Mouse (Mus musculus): ENCODE measurements at regions not wholly inside any gene's neighbourhood (a gene's known extent, or its start where the extent isn't known, plus 50 kb on each side); places are given as distances from the start of the nearest gene placed in this dataset.

GRCm38 (mm10) chr6:31253251-31253935 is 145.1 kb upstream of the Mkln1 start:
- Histone ChIP-seq H3K9me3 (ENCODE audit: control insufficient read depth, low read length) (no peaks in the 10 kb centered on the region), H3K27me3 (ENCODE audit: control insufficient read depth, insufficient read depth, low read depth, low read length) (no peaks in the 10 kb centered on the region), H3K9ac (ENCODE audit: low read length) (no peak overlapping the region), H3K27ac (ENCODE audit: low read length) (no peak overlapping the region), H3K36me3 (ENCODE audit: control insufficient read depth, insufficient read depth, low read length) (no peaks in the 10 kb centered on the region), H3K4me2 (ENCODE audit: low read depth, low read length) (peak overlapping the region; percentile 31), H3K4me3 (ENCODE audit: low read length) (no peak overlapping the region), H3K4me1 (replicated peaks; ENCODE audit: control insufficient read depth, insufficient read depth, low read length) (no peaks in the 10 kb centered on the region; the same call in 1 of the 2 replicates)
- 19% methylated on average over 15 of the region's 15 CpGs for WGBS
- ATAC-seq (ENCODE audit: low read depth), result peak; percentile 57; the same call in 1 of the 2 replicates

- H3K27ac ChIP-seq (ENCODE audit: low read length), result no peak overlapping the region
- H3K4me1 ChIP-seq (replicated peaks; ENCODE audit: control insufficient read depth, insufficient read depth, low read length), result no peaks in the 10 kb centered on the region
- no peak for ATAC-seq (ENCODE audit: low read depth)
- H3K4me2 ChIP-seq (ENCODE audit: low read depth, low read length), result no peak overlapping the region
- H3K9ac ChIP-seq (ENCODE audit: low read length), result no peak overlapping the region
- no peaks in the 10 kb centered on the region for H3K36me3 ChIP-seq (ENCODE audit: control insufficient read depth, insufficient read depth, low read length)
- H3K4me3 ChIP-seq (ENCODE audit: low read length), result no peak overlapping the region
- 66% methylated on average over 10 of the region's 10 CpGs for WGBS
- H3K27me3 ChIP-seq (ENCODE audit: control insufficient read depth, insufficient read depth, low read depth, low read length), result no peaks in the 10 kb centered on the region
- H3K9me3 ChIP-seq (ENCODE audit: control insufficient read depth, low read length), result no peaks in the 10 kb centered on the region
Measured at GRCm38 (mm10) chr6:31260645-31261345, 137.7 kb upstream of the Mkln1 start.

- Histone ChIP-seq H3K9ac (ENCODE audit: low read length) (no peak overlapping the region), H3K27ac (ENCODE audit: low read length) (no peak overlapping the region), H3K9me3 (ENCODE audit: control insufficient read depth, low read length) (no peaks in the 10 kb centered on the region), H3K4me2 (ENCODE audit: low read depth, low read length) (no peak overlapping the region), H3K27me3 (ENCODE audit: control insufficient read depth, insufficient read depth, low read depth, low read length) (no peaks in the 10 kb centered on the region), H3K4me3 (ENCODE audit: low read length) (no peak overlapping the region), H3K4me1 (replicated peaks; ENCODE audit: control insufficient read depth, insufficient read depth, low read length) (no peaks in the 10 kb centered on the region), H3K36me3 (ENCODE audit: control insufficient read depth, insufficient read depth, low read length) (no peaks in the 10 kb centered on the region)
- 79% methylated on average over 15 of the region's 15 CpGs for WGBS
- no peak for ATAC-seq (ENCODE audit: low read depth)
Measured at GRCm38 (mm10) chr6:31261797-31262540, 136.6 kb upstream of the Mkln1 start.

- WGBS, result 78% methylated on average over 8 of the region's 8 CpGs
Measured at GRCm38 (mm10) chr6:31262651-31263050, 135.9 kb upstream of the Mkln1 start.

DNA sequence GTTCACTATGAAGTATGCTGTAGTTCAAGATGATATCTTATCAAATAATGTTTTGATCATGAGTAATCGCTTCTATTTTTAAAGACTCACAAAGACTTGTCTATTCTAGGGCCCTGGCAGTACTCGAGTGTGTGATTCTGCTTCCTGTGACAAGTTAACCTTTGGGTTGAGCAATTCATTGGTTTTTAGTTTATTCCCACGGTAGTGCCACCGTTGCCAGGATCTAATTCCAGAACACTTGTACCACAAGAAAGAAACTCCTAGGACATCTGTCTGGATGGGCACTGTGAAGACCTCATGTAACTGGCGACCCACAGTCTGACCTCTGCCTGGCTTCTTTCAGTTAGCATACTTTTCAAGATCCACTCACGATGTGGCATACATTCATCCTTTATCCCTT is 134.7 kb upstream of the Mkln1 start:
- Histone ChIP-seq H3K27me3 (ENCODE audit: control insufficient read depth, insufficient read depth, low read depth, low read length) (no peaks in the 10 kb centered on the region), H3K9me3 (ENCODE audit: control insufficient read depth, low read length) (no peaks in the 10 kb centered on the region), H3K4me1 (replicated peaks; ENCODE audit: control insufficient read depth, insufficient read depth, low read length) (no peaks in the 10 kb centered on the region), H3K9ac (ENCODE audit: low read length) (no peak overlapping the region), H3K27ac (ENCODE audit: low read length) (no peak overlapping the region), H3K4me3 (ENCODE audit: low read length) (no peak overlapping the region), H3K36me3 (ENCODE audit: control insufficient read depth, insufficient read depth, low read length) (no peaks in the 10 kb centered on the region), H3K4me2 (ENCODE audit: low read depth, low read length) (no peak overlapping the region)
- 79% methylated on average over 6 of the region's 6 CpGs for WGBS
- ATAC-seq (ENCODE audit: low read depth), result no peak

More at GRCm38 (mm10) chr6:31262651-31263050, 135.9 kb upstream of the Mkln1 start:
- Histone ChIP-seq H3K4me3 (ENCODE audit: low read length) (no peak overlapping the region), H3K9me3 (ENCODE audit: control insufficient read depth, low read length) (no peaks in the 10 kb centered on the region), H3K27ac (ENCODE audit: low read length) (no peak overlapping the region), H3K27me3 (ENCODE audit: control insufficient read depth, insufficient read depth, low read depth, low read length) (no peaks in the 10 kb centered on the region), H3K9ac (ENCODE audit: low read length) (no peak overlapping the region), H3K4me1 (replicated peaks; ENCODE audit: control insufficient read depth, insufficient read depth, low read length) (no peaks in the 10 kb centered on the region), H3K4me2 (ENCODE audit: low read depth, low read length) (no peak overlapping the region), H3K36me3 (ENCODE audit: control insufficient read depth, insufficient read depth, low read length) (no peaks in the 10 kb centered on the region)
- no peak for ATAC-seq (ENCODE audit: low read depth)

GRCm38 (mm10) chr6:31266441-31267040 is 132.0 kb upstream of the Mkln1 start:
- ATAC-seq (ENCODE audit: low read depth), result no peak
- H3K9ac ChIP-seq (ENCODE audit: low read length), result no peak overlapping the region
- H3K4me1 ChIP-seq (replicated peaks; ENCODE audit: control insufficient read depth, insufficient read depth, low read length), result no peaks in the 10 kb centered on the region
- no peak overlapping the region for H3K4me3 ChIP-seq (ENCODE audit: low read length)
- H3K9me3 ChIP-seq (ENCODE audit: control insufficient read depth, low read length), result no peaks in the 10 kb centered on the region
- H3K4me2 ChIP-seq (ENCODE audit: low read depth, low read length), result no peak overlapping the region
- H3K27me3 ChIP-seq (ENCODE audit: control insufficient read depth, insufficient read depth, low read depth, low read length), result no peaks in the 10 kb centered on the region
- no peak overlapping the region for H3K27ac ChIP-seq (ENCODE audit: low read length)
- 61% methylated on average over 17 of the region's 17 CpGs for WGBS
- H3K36me3 ChIP-seq (ENCODE audit: control insufficient read depth, insufficient read depth, low read length), result no peaks in the 10 kb centered on the region

DNA sequence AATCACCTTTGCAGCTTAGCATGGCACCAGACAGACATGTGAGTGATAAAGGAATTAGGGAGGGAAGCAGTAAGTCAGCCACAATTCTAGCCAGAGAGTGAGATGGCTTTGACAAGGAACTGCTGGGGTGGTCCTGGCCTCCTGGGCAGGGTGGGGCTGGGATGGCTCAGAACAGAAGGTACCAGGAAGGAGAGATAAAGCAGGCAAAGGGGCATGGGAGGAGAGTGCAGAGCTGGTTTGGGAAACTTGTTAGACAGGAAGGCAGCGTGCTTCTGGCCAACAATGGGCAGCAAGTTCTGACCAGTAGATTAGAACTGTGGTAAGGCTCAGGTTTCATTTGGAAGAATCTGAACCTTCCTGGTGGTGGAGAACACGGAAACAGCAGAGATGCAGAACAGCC is 130.5 kb upstream of the Mkln1 start:
- H3K4me3 ChIP-seq (ENCODE audit: low read length), result no peak overlapping the region
- no peaks in the 10 kb centered on the region for H3K4me1 ChIP-seq (replicated peaks; ENCODE audit: control insufficient read depth, insufficient read depth, low read length)
- H3K36me3 ChIP-seq (ENCODE audit: control insufficient read depth, insufficient read depth, low read length), result no peaks in the 10 kb centered on the region
- no peak overlapping the region for H3K9ac ChIP-seq (ENCODE audit: low read length)
- no peaks in the 10 kb centered on the region for H3K27me3 ChIP-seq (ENCODE audit: control insufficient read depth, insufficient read depth, low read depth, low read length)
- no peak for ATAC-seq (ENCODE audit: low read depth)
- H3K27ac ChIP-seq (ENCODE audit: low read length), result no peak overlapping the region
- H3K4me2 ChIP-seq (ENCODE audit: low read depth, low read length), result no peak overlapping the region
- 56% methylated on average over 2 of the region's 2 CpGs for WGBS
- no peaks in the 10 kb centered on the region for H3K9me3 ChIP-seq (ENCODE audit: control insufficient read depth, low read length)

- H3K27ac ChIP-seq (ENCODE audit: low read length), result no peak overlapping the region
- H3K4me2 ChIP-seq (ENCODE audit: low read depth, low read length), result no peak overlapping the region
- H3K4me3 ChIP-seq (ENCODE audit: low read length), result no peak overlapping the region
- no peak for ATAC-seq (ENCODE audit: low read depth)
- H3K4me1 ChIP-seq (replicated peaks; ENCODE audit: control insufficient read depth, insufficient read depth, low read length), result no peaks in the 10 kb centered on the region
- H3K9me3 ChIP-seq (ENCODE audit: control insufficient read depth, low read length), result no peaks in the 10 kb centered on the region
- H3K36me3 ChIP-seq (ENCODE audit: control insufficient read depth, insufficient read depth, low read length), result no peaks in the 10 kb centered on the region
- WGBS, result 49% methylated on average over 5 of the region's 5 CpGs
- H3K9ac ChIP-seq (ENCODE audit: low read length), result no peak overlapping the region
- no peaks in the 10 kb centered on the region for H3K27me3 ChIP-seq (ENCODE audit: control insufficient read depth, insufficient read depth, low read depth, low read length)
Measured at GRCm38 (mm10) chr6:31273816-31274215, 124.7 kb upstream of the Mkln1 start.

GRCm38 (mm10) chr6:31274236-31274635 is 124.3 kb upstream of the Mkln1 start:
- H3K4me3 ChIP-seq (ENCODE audit: low read length), result no peak overlapping the region
- WGBS, result 21% methylated on average over 11 of the region's 11 CpGs
- no peaks in the 10 kb centered on the region for H3K9me3 ChIP-seq (ENCODE audit: control insufficient read depth, low read length)
- H3K9ac ChIP-seq (ENCODE audit: low read length), result no peak overlapping the region
- H3K27me3 ChIP-seq (ENCODE audit: control insufficient read depth, insufficient read depth, low read depth, low read length), result no peaks in the 10 kb centered on the region
- no peak overlapping the region for H3K27ac ChIP-seq (ENCODE audit: low read length)
- no peak for ATAC-seq (ENCODE audit: low read depth)
- H3K36me3 ChIP-seq (ENCODE audit: control insufficient read depth, insufficient read depth, low read length), result no peaks in the 10 kb centered on the region
- no peak overlapping the region for H3K4me2 ChIP-seq (ENCODE audit: low read depth, low read length)
- H3K4me1 ChIP-seq (replicated peaks; ENCODE audit: control insufficient read depth, insufficient read depth, low read length), result no peaks in the 10 kb centered on the region

All from lung, embryonic 16.5 days (tissue).